Mouse (Mus musculus): ENCODE data around the gene Gm49673.
"Not testable (repeated sequence)": the region's sequence is repeated elsewhere in the genome, so short reads cannot be mapped to it uniquely, and the experiment has no call there.

GRCm38 (mm10) chr17:8039916-8040635 lies 107.5 kb downstream of the Gm49673 start:
- TF ChIP-seq CTCF (IDR thresholded peaks at IDR 0.05; ENCODE audit: control insufficient read depth, insufficient read depth, low read length); POLR2A (IDR thresholded peaks at IDR 0.05; ENCODE audit: borderline replicate concordance, control insufficient read depth, low read depth, low read length): not testable (repeated sequence)
